Mouse (Mus musculus): ENCODE measurements at regions not wholly inside any gene's neighbourhood (a gene's known extent, or its start where the extent isn't known, plus 50 kb on each side); places are given as distances from the start of the nearest gene placed in this dataset.
"Not testable (repeated sequence)": the region's sequence is repeated elsewhere in the genome, so short reads cannot be mapped to it uniquely, and the experiment has no call there.

GRCm38 (mm10) chr10:46114631-46115130 is 537.1 kb downstream of the Hace1 start:
- Histone ChIP-seq H3K4me1 (ENCODE audit: control insufficient read depth, insufficient read depth, low read length) (no peaks in the 10 kb centered on the region), H3K27ac (ENCODE audit: insufficient read depth, low read length) (no peak overlapping the region), H3K4me3 (ENCODE audit: insufficient read depth, low read length) (no peak overlapping the region)
- TF ChIP-seq CTCF (IDR thresholded peaks at IDR 0.05; ENCODE audit: extremely low read depth, insufficient read depth, low read length) (no peak), POLR2A (IDR thresholded peaks at IDR 0.05; ENCODE audit: extremely low read depth, insufficient read depth, low read length) (no peak)

DNA sequence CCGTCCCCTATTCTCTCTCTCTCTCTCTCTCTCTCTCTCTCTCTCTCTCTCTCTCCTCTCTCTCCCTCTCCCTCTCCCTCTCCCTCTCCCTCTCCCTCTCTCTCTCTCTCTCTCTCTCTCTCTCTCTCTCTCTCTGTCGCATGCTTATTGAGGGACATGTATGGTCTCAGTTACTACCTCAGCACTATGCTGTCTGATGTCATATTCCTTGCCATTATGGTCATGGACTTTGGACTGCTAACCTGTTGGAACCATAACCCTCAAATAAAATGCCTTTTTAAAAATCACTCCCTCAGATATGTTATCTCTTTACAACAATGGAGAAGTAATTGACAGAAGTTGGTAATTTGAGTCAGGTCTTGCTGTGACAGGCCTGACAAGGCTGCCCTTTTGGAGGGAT is 544.8 kb downstream of the Hace1 start:
- not testable (repeated sequence) for H3K27ac ChIP-seq (ENCODE audit: insufficient read depth, low read length); H3K4me1 ChIP-seq (ENCODE audit: control insufficient read depth, insufficient read depth, low read length); H3K4me3 ChIP-seq (ENCODE audit: insufficient read depth, low read length)

- Histone ChIP-seq H3K4me3 (ENCODE audit: insufficient read depth, low read length) (no peak overlapping the region), H3K4me1 (ENCODE audit: control insufficient read depth, insufficient read depth, low read length) (no peaks in the 10 kb centered on the region), H3K27ac (ENCODE audit: insufficient read depth, low read length) (no peak overlapping the region)
- TF ChIP-seq CTCF (IDR thresholded peaks at IDR 0.05; ENCODE audit: extremely low read depth, insufficient read depth, low read length) = no peak
Observed at GRCm38 (mm10) chr10:46123795-46124194, 546.2 kb downstream of the Hace1 start.

DNA sequence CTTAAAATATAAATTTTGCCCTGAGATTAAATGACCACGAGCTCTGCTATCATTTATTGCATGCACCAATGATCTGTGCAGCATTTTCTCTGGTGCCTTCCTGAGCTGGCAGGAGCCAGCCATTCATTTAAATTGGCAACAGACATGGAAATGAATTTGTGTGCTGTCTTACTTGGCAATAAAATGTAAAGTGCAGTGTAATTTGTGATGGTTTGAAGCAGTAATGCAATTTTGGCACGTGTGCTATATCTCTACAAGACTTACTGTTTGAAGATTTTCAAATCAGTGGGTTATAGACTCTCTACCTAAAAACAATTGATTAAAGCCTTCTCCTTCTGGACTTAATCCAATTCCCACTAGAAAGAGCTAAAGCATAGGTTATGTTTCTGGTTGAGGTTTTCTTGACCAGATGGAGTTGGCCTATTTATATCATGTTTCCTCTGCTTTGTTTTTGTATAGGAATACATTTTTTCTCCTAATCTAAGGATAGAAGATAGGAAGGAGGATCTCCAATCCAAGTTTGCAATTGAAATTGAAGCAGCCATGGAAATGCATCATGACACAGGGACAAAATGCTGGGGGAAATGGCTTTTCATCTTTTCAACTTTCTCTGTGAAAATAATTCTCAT is 557.6 kb downstream of the Hace1 start:
- TF ChIP-seq POLR2A (IDR thresholded peaks at IDR 0.05; ENCODE audit: extremely low read depth, insufficient read depth, low read length) = no peak
- TF ChIP-seq CTCF (IDR thresholded peaks at IDR 0.05; ENCODE audit: extremely low read depth, insufficient read depth, low read length) = no peak
- no peak overlapping the region for H3K27ac ChIP-seq (ENCODE audit: insufficient read depth, low read length)
- no peaks in the 10 kb centered on the region for H3K4me1 ChIP-seq (ENCODE audit: control insufficient read depth, insufficient read depth, low read length)
- H3K4me3 ChIP-seq (ENCODE audit: insufficient read depth, low read length) = no peak overlapping the region

GRCm38 (mm10) chr10:46174035-46174434 is 596.4 kb downstream of the Hace1 start:
- Histone ChIP-seq H3K4me3 (ENCODE audit: insufficient read depth, low read length) (no peak overlapping the region), H3K27ac (ENCODE audit: insufficient read depth, low read length) (no peak overlapping the region), H3K4me1 (ENCODE audit: control insufficient read depth, insufficient read depth, low read length) (no peaks in the 10 kb centered on the region)
- no peak for TF ChIP-seq CTCF (IDR thresholded peaks at IDR 0.05; ENCODE audit: extremely low read depth, insufficient read depth, low read length)
- TF ChIP-seq POLR2A (IDR thresholded peaks at IDR 0.05; ENCODE audit: extremely low read depth, insufficient read depth, low read length) = no peak

- H3K27ac ChIP-seq (ENCODE audit: insufficient read depth, low read length) = no peak overlapping the region
- TF ChIP-seq CTCF (IDR thresholded peaks at IDR 0.05; ENCODE audit: extremely low read depth, insufficient read depth, low read length) (no peak), POLR2A (IDR thresholded peaks at IDR 0.05; ENCODE audit: extremely low read depth, insufficient read depth, low read length) (no peak)
- no peak overlapping the region for H3K4me3 ChIP-seq (ENCODE audit: insufficient read depth, low read length)
- H3K4me1 ChIP-seq (ENCODE audit: control insufficient read depth, insufficient read depth, low read length) = no peaks in the 10 kb centered on the region
Observed at GRCm38 (mm10) chr10:46185763-46186458, 608.3 kb downstream of the Hace1 start.

DNA sequence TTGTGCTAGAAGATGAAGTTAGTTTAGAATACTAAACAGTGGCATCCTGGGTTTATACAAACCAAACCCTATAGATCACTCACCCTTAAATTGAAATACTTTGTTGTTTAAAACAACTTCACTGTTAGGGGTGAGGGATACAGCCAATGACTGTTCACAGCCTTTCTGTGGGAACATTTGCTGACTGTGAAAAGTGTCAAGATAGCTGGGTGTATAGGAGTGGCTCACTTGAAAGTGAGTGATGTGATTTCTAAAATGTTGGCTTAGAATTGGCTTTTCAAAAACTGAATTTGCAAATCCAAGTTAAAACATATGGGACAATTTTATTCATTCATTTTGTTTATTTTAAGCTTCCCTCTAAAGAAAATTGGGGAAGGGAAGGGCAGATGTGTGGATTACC is 616.5 kb downstream of the Hace1 start:
- Histone ChIP-seq H3K27ac (ENCODE audit: insufficient read depth, low read length) (no peak overlapping the region), H3K4me3 (ENCODE audit: insufficient read depth, low read length) (no peak overlapping the region), H3K4me1 (ENCODE audit: control insufficient read depth, insufficient read depth, low read length) (no peaks in the 10 kb centered on the region)
- TF ChIP-seq POLR2A (IDR thresholded peaks at IDR 0.05; ENCODE audit: extremely low read depth, insufficient read depth, low read length) (no peak), CTCF (IDR thresholded peaks at IDR 0.05; ENCODE audit: extremely low read depth, insufficient read depth, low read length) (no peak)

- H3K4me3 ChIP-seq (ENCODE audit: insufficient read depth, low read length) = no peak overlapping the region
- no peak overlapping the region for H3K27ac ChIP-seq (ENCODE audit: insufficient read depth, low read length)
- H3K4me1 ChIP-seq (ENCODE audit: control insufficient read depth, insufficient read depth, low read length) = no peaks in the 10 kb centered on the region
- TF ChIP-seq CTCF (IDR thresholded peaks at IDR 0.05; ENCODE audit: extremely low read depth, insufficient read depth, low read length) (no peak), POLR2A (IDR thresholded peaks at IDR 0.05; ENCODE audit: extremely low read depth, insufficient read depth, low read length) (no peak)
Observed at GRCm38 (mm10) chr10:46226837-46227402, 649.3 kb downstream of the Hace1 start.

- Histone ChIP-seq H3K4me3 (ENCODE audit: insufficient read depth, low read length) (no peak overlapping the region), H3K4me1 (ENCODE audit: control insufficient read depth, insufficient read depth, low read length) (no peaks in the 10 kb centered on the region), H3K27ac (ENCODE audit: insufficient read depth, low read length) (no peak overlapping the region)
- TF ChIP-seq POLR2A (IDR thresholded peaks at IDR 0.05; ENCODE audit: extremely low read depth, insufficient read depth, low read length) (no peak), CTCF (IDR thresholded peaks at IDR 0.05; ENCODE audit: extremely low read depth, insufficient read depth, low read length) (no peak)
Observed at GRCm38 (mm10) chr10:46229608-46230007, 652.0 kb downstream of the Hace1 start.

GRCm38 (mm10) chr10:46235581-46235980 is 658.0 kb downstream of the Hace1 start:
- H3K4me3 ChIP-seq (ENCODE audit: insufficient read depth, low read length) = no peak overlapping the region
- no peaks in the 10 kb centered on the region for H3K4me1 ChIP-seq (ENCODE audit: control insufficient read depth, insufficient read depth, low read length)
- TF ChIP-seq POLR2A (IDR thresholded peaks at IDR 0.05; ENCODE audit: extremely low read depth, insufficient read depth, low read length) = no peak
- TF ChIP-seq CTCF (IDR thresholded peaks at IDR 0.05; ENCODE audit: extremely low read depth, insufficient read depth, low read length) = no peak
- no peak overlapping the region for H3K27ac ChIP-seq (ENCODE audit: insufficient read depth, low read length)
